Mouse (Mus musculus): ENCODE results near the gene Supt4a. TPM values are rescaled to one million over a fixed set of nuclear protein-coding genes. Genes with fewer than 3 reads are reported as not detected.

Supt4a gene
- total RNA-seq, 2 experiments from 2014 or later = 50.5 to 56.9 TPM

GRCm38 (mm10) chr11:87763511-87763987, 26.2 kb downstream of the Supt4a start:
- intact Hi-C loops (cut with DNase I) = no loop called here
- DNase-seq = no peak

GRCm38 (mm10) chr11:87763988-87764876, 26.9 kb downstream of the Supt4a start:
- no peak for DNase-seq
- intact Hi-C loops (cut with DNase I) = no loop called here

- no peak for DNase-seq
- intact Hi-C loops (cut with DNase I) = no loop called here
These were observed 31.4 kb downstream of the Supt4a start for GRCm38 (mm10) chr11:87768745-87769144.

- peak; percentile 55 to 80 for DNase-seq
- intact Hi-C loops (cut with DNase I) = loop anchor here (1.0 kb wide), 1 partner anchor 109 kb away; the partner anchor contains the start of gene Rnf43
These were observed 33.6 kb downstream of the Supt4a start for GRCm38 (mm10) chr11:87770989-87771388.

GRCm38 (mm10) chr11:87772354-87772753, 35.0 kb downstream of the Supt4a start:
- intact Hi-C loops (cut with DNase I) = no loop called here
- DNase-seq = no peak

GRCm38 (mm10) chr11:87778100-87778765, 40.9 kb downstream of the Supt4a start:
- intact Hi-C loops (cut with DNase I) = no loop called here
- DNase-seq = no peak

GRCm38 (mm10) chr11:87778915-87779314, 41.6 kb downstream of the Supt4a start:
- intact Hi-C loops (cut with DNase I) = no loop called here
- DNase-seq = no peak

GRCm38 (mm10) chr11:87779392-87779791, 42.0 kb downstream of the Supt4a start:
- intact Hi-C loops (cut with DNase I) = no loop called here
- DNase-seq = no peak

GRCm38 (mm10) chr11:87780130-87780529, 42.8 kb downstream of the Supt4a start:
- intact Hi-C loops (cut with DNase I) = no loop called here
- no peak for DNase-seq

- DNase-seq = no peak
- intact Hi-C loops (cut with DNase I) = no loop called here
These were observed 52.7 kb downstream of the Supt4a start for GRCm38 (mm10) chr11:87790088-87790487.

Small RNA genes lying within 50 kb of the gene (microRNA-seq; reads per million reads assigned to microRNA genes)
- 0 reads per million in 2 experiments for gene Mir142
- gene Mir142b = 0 reads per million in 2 experiments

Other genes starting within 250 kb of the Supt4a start
- not detected for gene Gm11492, start 170.9 kb upstream of the Supt4a start, total RNA-seq (2021)
- 10 to 100 TPM; 89.3 to 99.0 TPM for gene Sept4, start 168.6 kb upstream of the Supt4a start, total RNA-seq (2021)
- gene Mtmr4, start 145.4 kb upstream of the Supt4a start, total RNA-seq (2021) = 10 to 100 TPM; 14.5 to 15.1 TPM
- gene Hsf5, start 120.4 kb upstream of the Supt4a start, total RNA-seq (2021) = under 1 TPM; 0.05 to 0.14 TPM
- under 1 TPM; 0.34 to 0.40 TPM for gene Rnf43, start 74.8 kb upstream of the Supt4a start, total RNA-seq (2021)
- gene Tspoap1, start 23.0 kb downstream of the Supt4a start, total RNA-seq (2021) = under 1 TPM; 0.15 to 0.31 TPM
- gene Mpo, start 56.0 kb downstream of the Supt4a start, total RNA-seq (2021) = not detected
- gene Lpo, start 90.7 kb downstream of the Supt4a start, total RNA-seq (2021) = not detected
- gene Mks1, start 115.7 kb downstream of the Supt4a start, total RNA-seq (2021) = 1 to 10 TPM; 3.3 to 3.9 TPM
- gene Epx, start 138.0 kb downstream of the Supt4a start, total RNA-seq (2021) = not detected
- gene Olfr462, start 154.7 kb downstream of the Supt4a start, total RNA-seq (2021) = not detected
- not detected for gene Olfr463, start 159.8 kb downstream of the Supt4a start, total RNA-seq (2021)
- gene Olfr464, start 183.4 kb downstream of the Supt4a start, total RNA-seq (2021) = not detected
- gene Dynll2, start 250.0 kb downstream of the Supt4a start, total RNA-seq (2021) = 100 to 1,000 TPM; 236 to 257 TPM